Mouse (Mus musculus): ENCODE results near the gene Dhrs4. TPM values are rescaled to one million over a fixed set of nuclear protein-coding genes. Genes with fewer than 3 reads are reported as not detected.
A peak's percentile ranks its signal among the peaks of the same experiment; 100 is the strongest.

Dhrs4 gene
- polyA plus RNA-seq, 1 experiment: 27.2 TPM

GRCm38 (mm10) chr14:55513927-55514326, 35.4 kb downstream of the Dhrs4 start:
- Histone ChIP-seq H3K4me1 (ENCODE audit: control insufficient read depth, insufficient read depth, low read length) (no peaks in the 10 kb centered on the region), H3K27ac (ENCODE audit: control insufficient read depth, insufficient read depth, low read depth, low read length) (no peak overlapping the region), H3K4me3 (ENCODE audit: control insufficient read depth, low read depth, low read length) (no peak overlapping the region), H3K27me3 (ENCODE audit: control insufficient read depth, insufficient read depth, low read length) (no peaks in the 10 kb centered on the region), H3K36me3 (ENCODE audit: control insufficient read depth, insufficient read depth, low read length) (no peaks in the 10 kb centered on the region)
- no peak for TF ChIP-seq POLR2A (IDR thresholded peaks at IDR 0.05; ENCODE audit: control insufficient read depth, low read depth, low read length)
- TF ChIP-seq CTCF (IDR thresholded peaks at IDR 0.05; ENCODE audit: control insufficient read depth, insufficient read depth, insufficient replicate concordance, low read depth, low read length): no peak

DNA sequence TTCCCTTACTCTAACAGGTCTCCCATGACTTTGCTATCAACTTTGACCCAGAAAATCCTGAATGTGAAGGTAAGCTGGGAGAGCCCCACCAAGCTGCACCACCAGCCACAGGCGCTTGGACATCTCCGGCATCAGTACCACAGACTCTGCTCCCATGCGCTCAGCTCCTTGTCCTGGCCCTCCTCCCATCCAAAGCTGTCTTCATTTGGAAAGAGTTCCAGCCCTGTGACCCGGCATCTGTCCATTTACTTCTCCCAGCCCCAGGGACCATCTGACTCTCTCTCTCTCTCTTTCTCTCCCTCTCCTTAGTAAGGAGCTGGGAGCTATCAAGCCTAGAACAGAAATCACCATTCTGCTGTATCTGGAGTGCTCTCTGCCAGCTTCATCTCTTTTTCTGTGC, 37.3 kb downstream of the Dhrs4 start:
- H3K4me1 ChIP-seq (ENCODE audit: control insufficient read depth, insufficient read depth, low read length): peaks cover 6% of the 10 kb centered on the region
- no peak for TF ChIP-seq CTCF (IDR thresholded peaks at IDR 0.05; ENCODE audit: control insufficient read depth, insufficient read depth, insufficient replicate concordance, low read depth, low read length)
- TF ChIP-seq POLR2A (IDR thresholded peaks at IDR 0.05; ENCODE audit: control insufficient read depth, low read depth, low read length): no peak
- H3K4me3 ChIP-seq (ENCODE audit: control insufficient read depth, low read depth, low read length): no peak overlapping the region
- H3K27ac ChIP-seq (ENCODE audit: control insufficient read depth, insufficient read depth, low read depth, low read length): no peak overlapping the region
- H3K27me3 ChIP-seq (ENCODE audit: control insufficient read depth, insufficient read depth, low read length): no peaks in the 10 kb centered on the region
- no peaks in the 10 kb centered on the region for H3K36me3 ChIP-seq (ENCODE audit: control insufficient read depth, insufficient read depth, low read length)

DNA sequence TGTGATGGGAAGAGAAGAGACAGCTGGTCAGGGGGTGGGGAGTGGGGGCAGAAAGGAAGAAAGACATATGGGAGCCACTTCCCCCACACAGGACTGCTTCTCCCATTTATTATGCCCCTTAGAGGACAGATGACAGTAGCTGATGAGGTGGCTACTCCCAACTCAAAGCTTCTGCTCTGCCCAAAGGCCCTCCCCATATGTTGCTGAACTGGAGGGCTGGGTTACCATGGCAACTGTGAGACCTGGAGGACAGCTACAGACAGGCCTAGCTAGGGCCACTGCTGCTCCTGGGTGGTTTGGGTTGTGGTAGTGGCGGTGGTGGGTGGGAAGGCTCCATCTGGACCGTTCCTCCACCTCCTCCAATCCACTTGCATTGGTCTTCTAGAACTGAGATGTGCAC, 40.3 kb downstream of the Dhrs4 start:
- TF ChIP-seq CTCF (IDR thresholded peaks at IDR 0.05; ENCODE audit: control insufficient read depth, insufficient read depth, insufficient replicate concordance, low read depth, low read length): no peak
- no peak for TF ChIP-seq POLR2A (IDR thresholded peaks at IDR 0.05; ENCODE audit: control insufficient read depth, low read depth, low read length)
- Histone ChIP-seq H3K27ac (ENCODE audit: control insufficient read depth, insufficient read depth, low read depth, low read length) (no peak overlapping the region), H3K36me3 (ENCODE audit: control insufficient read depth, insufficient read depth, low read length) (no peaks in the 10 kb centered on the region), H3K4me1 (ENCODE audit: control insufficient read depth, insufficient read depth, low read length) (peaks cover 9% of the 10 kb centered on the region), H3K27me3 (ENCODE audit: control insufficient read depth, insufficient read depth, low read length) (no peaks in the 10 kb centered on the region), H3K4me3 (ENCODE audit: control insufficient read depth, low read depth, low read length) (no peak overlapping the region)

DNA sequence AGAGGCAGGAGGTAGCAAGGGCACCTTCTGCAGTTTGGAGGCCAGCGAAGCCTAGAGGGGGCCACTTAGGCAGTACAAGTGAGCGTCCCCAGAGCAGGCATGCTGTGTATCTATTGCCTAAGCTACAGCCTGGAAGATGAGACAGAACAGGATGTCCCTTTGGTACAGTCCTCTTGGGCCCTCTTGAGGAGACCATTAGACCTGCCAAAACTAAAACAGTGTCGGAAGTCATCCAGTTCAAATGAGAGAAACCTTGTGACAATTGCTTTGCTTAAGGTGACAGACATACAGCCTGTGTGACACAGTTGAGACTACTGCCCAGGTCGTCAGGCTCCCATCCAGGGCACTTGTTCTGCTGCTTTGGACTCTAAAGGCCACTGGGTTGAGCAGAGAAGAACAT, 41.0 kb downstream of the Dhrs4 start:
- TF ChIP-seq CTCF (IDR thresholded peaks at IDR 0.05; ENCODE audit: control insufficient read depth, insufficient read depth, insufficient replicate concordance, low read depth, low read length): no peak
- TF ChIP-seq POLR2A (IDR thresholded peaks at IDR 0.05; ENCODE audit: control insufficient read depth, low read depth, low read length): no peak
- Histone ChIP-seq H3K27ac (ENCODE audit: control insufficient read depth, insufficient read depth, low read depth, low read length) (no peak overlapping the region), H3K27me3 (ENCODE audit: control insufficient read depth, insufficient read depth, low read length) (no peaks in the 10 kb centered on the region), H3K4me3 (ENCODE audit: control insufficient read depth, low read depth, low read length) (no peak overlapping the region), H3K36me3 (ENCODE audit: control insufficient read depth, insufficient read depth, low read length) (no peaks in the 10 kb centered on the region), H3K4me1 (ENCODE audit: control insufficient read depth, insufficient read depth, low read length) (peaks cover 9% of the 10 kb centered on the region)

- Histone ChIP-seq H3K36me3 (ENCODE audit: control insufficient read depth, insufficient read depth, low read length) (no peaks in the 10 kb centered on the region), H3K4me3 (ENCODE audit: control insufficient read depth, low read depth, low read length) (peak overlapping the region; percentile 12), H3K27me3 (ENCODE audit: control insufficient read depth, insufficient read depth, low read length) (no peaks in the 10 kb centered on the region), H3K27ac (ENCODE audit: control insufficient read depth, insufficient read depth, low read depth, low read length) (no peak overlapping the region), H3K4me1 (ENCODE audit: control insufficient read depth, insufficient read depth, low read length) (peaks cover 9% of the 10 kb centered on the region)
- TF ChIP-seq POLR2A (IDR thresholded peaks at IDR 0.05; ENCODE audit: control insufficient read depth, low read depth, low read length) (no peak), CTCF (IDR thresholded peaks at IDR 0.05; ENCODE audit: control insufficient read depth, insufficient read depth, insufficient replicate concordance, low read depth, low read length) (no peak)
Measured at GRCm38 (mm10) chr14:55520451-55521361, 42.1 kb downstream of the Dhrs4 start.

- H3K27me3 ChIP-seq (ENCODE audit: control insufficient read depth, insufficient read depth, low read length): no peaks in the 10 kb centered on the region
- no peaks in the 10 kb centered on the region for H3K36me3 ChIP-seq (ENCODE audit: control insufficient read depth, insufficient read depth, low read length)
- no peak for TF ChIP-seq CTCF (IDR thresholded peaks at IDR 0.05; ENCODE audit: control insufficient read depth, insufficient read depth, insufficient replicate concordance, low read depth, low read length)
- TF ChIP-seq POLR2A (IDR thresholded peaks at IDR 0.05; ENCODE audit: control insufficient read depth, low read depth, low read length): no peak
- peaks cover 9% of the 10 kb centered on the region for H3K4me1 ChIP-seq (ENCODE audit: control insufficient read depth, insufficient read depth, low read length)
- no peak overlapping the region for H3K4me3 ChIP-seq (ENCODE audit: control insufficient read depth, low read depth, low read length)
- H3K27ac ChIP-seq (ENCODE audit: control insufficient read depth, insufficient read depth, low read depth, low read length): no peak overlapping the region
Measured at GRCm38 (mm10) chr14:55524062-55524461, 45.5 kb downstream of the Dhrs4 start.

- no peak within 1 kb of the TSS for H3K4me3 ChIP-seq (ENCODE audit: control insufficient read depth, low read depth, low read length)
- no peaks in the 10 kb centered on the region for H3K36me3 ChIP-seq (ENCODE audit: control insufficient read depth, insufficient read depth, low read length)
- no peak within 1 kb of the TSS for H3K27ac ChIP-seq (ENCODE audit: control insufficient read depth, insufficient read depth, low read depth, low read length)
- H3K4me1 ChIP-seq (ENCODE audit: control insufficient read depth, insufficient read depth, low read length): peaks cover 9% of the 10 kb centered on the region
- H3K27me3 ChIP-seq (ENCODE audit: control insufficient read depth, insufficient read depth, low read length): no peaks in the 10 kb centered on the region
- TF ChIP-seq CTCF (IDR thresholded peaks at IDR 0.05; ENCODE audit: control insufficient read depth, insufficient read depth, insufficient replicate concordance, low read depth, low read length) (no peak), POLR2A (IDR thresholded peaks at IDR 0.05; ENCODE audit: control insufficient read depth, low read depth, low read length) (no peak)
Measured at GRCm38 (mm10) chr14:55524785-55525184, 46.2 kb downstream of the Dhrs4 start, which contains the start of gene Nrl. Gene Nrl, minus strand, starts transcription at chr14:55524981.

Data from testis, adult 2 months (tissue).